Mouse (Mus musculus): ENCODE results near the gene Mug1.
"Not testable (repeated sequence)": the region's sequence is repeated elsewhere in the genome, so short reads cannot be mapped to it uniquely, and the experiment has no call there.

Gene Mug1

GRCm38 (mm10) chr6:121838271-121838670 is at the start of gene Mug1:
Gene Mug1 (plus strand): TSS chr6:121838541.
- DNase-seq, result not testable (repeated sequence)

DNA sequence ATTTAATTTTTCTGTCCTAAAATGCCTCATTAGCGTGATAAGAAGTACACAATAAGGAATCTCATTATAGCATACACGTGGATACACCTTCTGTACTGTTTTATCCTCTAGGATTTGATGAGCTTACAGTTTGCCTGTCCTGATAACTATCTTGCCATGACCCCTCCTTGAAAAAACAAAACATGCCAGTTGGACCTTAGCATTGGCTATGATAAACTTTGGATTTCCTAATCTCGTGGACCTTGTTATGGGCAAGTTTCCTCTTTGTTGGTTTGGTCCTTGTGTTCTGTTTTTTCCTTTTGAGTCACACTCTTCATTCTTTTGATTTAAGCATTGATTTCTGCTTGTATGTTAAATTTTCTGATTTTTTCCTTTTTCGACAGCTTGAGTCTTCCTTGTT is 10.3 kb upstream of the Mug1 start:
- no peak for DNase-seq

DNA sequence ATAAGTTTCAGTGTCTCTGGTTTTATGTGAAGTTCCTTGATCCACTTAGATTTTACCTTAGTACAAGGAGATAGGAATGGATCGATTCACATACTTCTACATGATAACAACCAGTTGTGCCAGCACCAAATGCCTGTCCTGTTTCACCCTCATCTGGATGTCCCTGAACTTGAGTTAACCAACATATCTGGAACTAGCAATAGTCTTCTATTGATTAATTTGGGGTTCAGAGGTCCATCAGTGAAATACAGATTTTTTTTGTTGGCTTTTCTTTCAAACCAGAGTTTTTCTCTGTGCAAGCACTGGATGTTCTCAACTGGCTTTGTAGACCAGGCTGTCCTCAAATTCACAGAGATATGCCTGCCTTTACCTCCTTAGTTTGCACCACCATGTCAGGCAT is 2.0 kb upstream of the Mug1 start:
- no peak for DNase-seq

GRCm38 (mm10) chr6:121848378-121848777 is 10.0 kb downstream of the Mug1 start:
- no peak for DNase-seq

Measured in thymus, postnatal 14 days (tissue).